Mouse (Mus musculus) stomach, postnatal 0 days (tissue): ENCODE results near the gene Rasgef1b.
A peak's percentile ranks its signal among the peaks of the same experiment; 100 is the strongest.

Source experiments
- CTCF ChIP-seq: IDR thresholded peaks from 2 replicates; pipeline ENCODE4 v1.5.1; 2016; ENCODE audit warnings: antibody characterized with exemption, low read depth, mild to moderate bottlenecking, moderate library complexity
- EP300 ChIP-seq: optimal IDR thresholded peaks from 2 replicates; pipeline ENCODE3; 2016; ENCODE audit warnings: antibody characterized with exemption

- TF ChIP-seq CTCF (peak; percentile 56), EP300 (no peak)
Measured at GRCm38 (mm10) chr5:99630087-99630486, 98.8 kb downstream of the Rasgef1b start.
